Mouse (Mus musculus): Measurements from ENCODE around the gene Cwh43.

Gene Cwh43

GRCm38 (mm10) chr5:73474412-73475405 is 68.8 kb downstream of the Cwh43 start:
- in situ Hi-C loops (cut with MboI, MseI) = loop anchor here (5.0 to 25.0 kb wide), 3 partner anchors 37 to 1287 kb away; no protein-coding TSS in a partner anchor

DNA sequence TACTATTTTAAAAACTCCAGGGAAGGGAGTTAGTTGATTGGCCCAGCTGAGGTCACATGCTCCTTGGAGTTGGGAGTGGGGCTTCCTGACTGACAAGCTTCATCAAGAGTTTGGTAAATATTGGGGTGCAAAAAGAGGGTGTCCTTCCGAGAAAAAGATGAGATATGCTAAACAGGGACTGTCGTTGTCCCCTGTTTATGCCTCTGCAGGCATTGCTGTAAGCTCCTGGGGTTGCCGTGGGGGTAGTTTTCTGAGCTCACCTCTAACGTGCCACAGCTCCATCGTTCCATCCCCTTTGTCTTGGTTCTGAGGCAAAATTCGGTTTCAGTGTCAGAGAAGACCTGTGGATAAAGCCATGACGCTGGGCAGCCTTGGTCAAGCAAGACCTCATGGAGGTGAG is 74.8 kb downstream of the Cwh43 start, which contains the start of gene Dcun1d4:
Gene Dcun1d4, plus strand, starts transcription at position 301 of the 400 bp plus-strand sequence.
- in situ Hi-C loops (cut with MboI, MseI) = loop anchor here in 1 of 2 experiments (25.0 kb wide), 1 partner anchor 1293 kb away; no protein-coding TSS in a partner anchor

GRCm38 (mm10) chr5:73481401-73481800 is 75.5 kb downstream of the Cwh43 start:
- in situ Hi-C loops (cut with MboI, MseI) = loop anchor here in 1 of 2 experiments (25.0 kb wide), 1 partner anchor 1294 kb away; no protein-coding TSS in a partner anchor

- in situ Hi-C loops (cut with MboI, MseI) = loop anchor here in 1 of 2 experiments (25.0 kb wide), 1 partner anchor 1295 kb away; no protein-coding TSS in a partner anchor
Observed at GRCm38 (mm10) chr5:73482381-73482780, 76.5 kb downstream of the Cwh43 start.

- in situ Hi-C loops (cut with MboI, MseI) = loop anchor here in 1 of 2 experiments (25.0 kb wide), 1 partner anchor 1297 kb away; no protein-coding TSS in a partner anchor
Observed at GRCm38 (mm10) chr5:73484016-73484615, 78.2 kb downstream of the Cwh43 start.

DNA sequence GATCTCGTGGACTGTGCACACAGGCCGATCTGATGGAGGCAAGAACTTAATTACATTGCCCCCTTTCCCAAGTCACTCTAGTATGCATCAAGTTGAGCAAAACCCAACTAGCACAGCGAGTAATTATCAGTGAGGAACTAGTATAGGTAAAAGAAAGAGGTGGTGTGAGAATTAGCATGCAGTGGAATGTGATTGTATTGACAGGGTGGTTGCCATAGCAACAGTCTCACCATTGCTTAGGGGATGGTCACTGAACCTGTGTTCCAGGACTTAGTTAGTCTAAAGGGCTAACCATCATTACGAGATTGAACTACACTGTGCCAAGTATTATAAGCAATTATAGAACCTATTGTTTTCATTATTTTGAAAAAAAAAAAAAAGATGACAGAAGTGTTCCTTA is 80.6 kb downstream of the Cwh43 start:
- in situ Hi-C loops (cut with MboI, MseI) = loop anchor here in 1 of 2 experiments (25.0 kb wide), 1 partner anchor 1299 kb away; no protein-coding TSS in a partner anchor

DNA sequence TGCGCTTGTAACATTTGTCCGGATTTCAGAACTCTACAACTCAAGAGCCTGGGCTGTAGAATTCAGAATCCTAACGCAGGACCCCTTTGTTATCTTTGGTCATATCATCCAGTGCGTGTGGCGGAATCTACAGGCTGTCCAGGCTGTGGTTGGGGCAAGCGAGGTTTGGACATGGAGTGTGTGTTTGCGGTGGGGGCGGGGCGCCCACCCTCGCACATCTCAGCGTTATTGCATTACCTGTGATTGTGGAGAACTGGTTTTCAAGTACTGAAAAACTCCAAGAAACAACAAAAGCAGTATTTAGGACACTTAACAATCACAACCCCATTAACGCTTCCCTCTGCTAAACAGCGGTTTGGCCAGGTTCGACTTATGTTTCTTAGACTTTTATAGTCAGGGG is 84.0 kb downstream of the Cwh43 start:
- in situ Hi-C loops (cut with MboI, MseI) = loop anchor here in 1 of 2 experiments (25.0 kb wide), 1 partner anchor 1303 kb away; no protein-coding TSS in a partner anchor

DNA sequence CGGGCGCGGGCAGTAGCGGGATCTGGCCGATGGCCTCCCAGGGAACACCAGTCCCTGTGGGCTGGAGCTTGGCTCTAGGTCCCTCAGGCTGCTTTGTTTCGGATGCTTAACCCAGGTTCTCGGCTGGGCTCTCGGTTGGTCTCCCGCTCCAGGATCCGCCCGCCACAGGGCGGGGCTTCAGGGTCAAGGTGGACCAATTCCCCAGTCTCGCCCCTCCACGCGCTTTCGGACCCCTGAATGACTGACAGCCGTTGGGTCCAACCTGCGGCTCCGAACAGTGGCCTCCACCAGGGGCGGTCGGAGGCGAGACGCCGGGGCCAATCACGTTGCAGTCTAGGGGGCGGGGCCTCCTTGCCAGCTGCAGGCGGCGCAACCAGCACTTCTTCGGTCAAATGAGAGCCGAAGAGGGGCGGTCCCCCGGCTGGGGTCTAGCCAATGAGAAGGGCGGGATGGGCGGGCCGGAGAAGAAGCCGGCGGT is 84.8 kb downstream of the Cwh43 start:
- in situ Hi-C loops (cut with MboI, MseI) = loop anchor here in 1 of 2 experiments (25.0 kb wide), 1 partner anchor 1303 kb away; no protein-coding TSS in a partner anchor

GRCm38 (mm10) chr5:73491074-73491836 is 85.4 kb downstream of the Cwh43 start:
- in situ Hi-C loops (cut with MboI, MseI) = loop anchor here in 1 of 2 experiments (25.0 kb wide), 1 partner anchor 1304 kb away; no protein-coding TSS in a partner anchor

GRCm38 (mm10) chr5:73491837-73492720 is 86.2 kb downstream of the Cwh43 start:
- in situ Hi-C loops (cut with MboI, MseI) = loop anchor here in 1 of 2 experiments (25.0 kb wide), 1 partner anchor 1305 kb away; no protein-coding TSS in a partner anchor

DNA sequence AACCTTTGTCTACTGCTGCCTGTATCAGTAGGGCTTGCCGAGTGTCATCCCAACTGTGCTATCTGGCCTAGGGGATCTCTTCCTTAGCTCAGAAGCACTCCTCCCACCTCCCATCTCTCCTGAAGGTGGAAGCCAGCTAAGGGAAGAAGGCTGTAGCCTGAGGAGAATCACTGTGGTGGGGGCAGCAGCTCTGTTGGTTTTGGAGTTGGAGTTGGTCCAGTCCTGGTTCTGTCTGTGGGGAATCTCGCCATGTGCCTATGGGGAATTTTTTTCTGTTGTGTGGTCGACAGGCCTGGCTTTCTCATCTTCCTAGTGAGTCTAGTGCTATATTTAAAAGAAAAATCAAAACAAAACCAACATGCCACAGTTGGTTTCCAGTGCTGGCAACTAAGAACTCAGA is 91.5 kb downstream of the Cwh43 start:
- in situ Hi-C loops (cut with MboI, MseI) = loop anchor here in 1 of 2 experiments (25.0 kb wide), 1 partner anchor 1310 kb away; no protein-coding TSS in a partner anchor

GRCm38 (mm10) chr5:73498559-73498958 is 92.7 kb downstream of the Cwh43 start:
- in situ Hi-C loops (cut with MboI, MseI) = loop anchor here in 1 of 2 experiments (25.0 kb wide), 1 partner anchor 1311 kb away; no protein-coding TSS in a partner anchor

DNA sequence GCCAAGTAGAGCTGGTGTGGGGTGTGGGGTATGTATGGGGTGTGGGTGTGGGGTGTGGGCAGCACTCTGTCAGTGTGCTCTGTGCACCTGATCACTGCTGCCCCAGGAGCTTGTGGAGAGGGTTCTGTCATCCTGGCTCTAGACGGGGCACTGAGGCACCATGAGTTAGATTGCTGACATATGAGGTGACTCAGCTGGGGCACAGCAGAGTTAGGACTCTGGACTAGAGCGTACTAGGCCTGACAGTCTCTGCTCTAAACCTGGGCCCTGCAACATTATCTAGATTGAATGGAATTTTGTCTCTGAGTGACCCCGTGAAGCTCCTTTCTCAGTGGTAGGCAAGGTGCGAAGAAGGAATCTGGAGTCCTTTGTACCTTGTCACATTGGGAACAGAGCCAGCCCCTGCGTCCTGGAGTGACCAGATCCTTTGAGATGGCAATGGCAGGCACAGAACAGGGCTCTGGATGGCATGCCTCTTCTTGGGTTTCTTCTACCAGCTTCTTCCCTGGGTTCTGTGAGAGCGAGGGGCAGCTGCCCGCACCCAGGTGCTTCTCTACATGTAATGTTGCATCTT is 95.1 kb downstream of the Cwh43 start:
- in situ Hi-C loops (cut with MboI, MseI) = no loop called here

DNA sequence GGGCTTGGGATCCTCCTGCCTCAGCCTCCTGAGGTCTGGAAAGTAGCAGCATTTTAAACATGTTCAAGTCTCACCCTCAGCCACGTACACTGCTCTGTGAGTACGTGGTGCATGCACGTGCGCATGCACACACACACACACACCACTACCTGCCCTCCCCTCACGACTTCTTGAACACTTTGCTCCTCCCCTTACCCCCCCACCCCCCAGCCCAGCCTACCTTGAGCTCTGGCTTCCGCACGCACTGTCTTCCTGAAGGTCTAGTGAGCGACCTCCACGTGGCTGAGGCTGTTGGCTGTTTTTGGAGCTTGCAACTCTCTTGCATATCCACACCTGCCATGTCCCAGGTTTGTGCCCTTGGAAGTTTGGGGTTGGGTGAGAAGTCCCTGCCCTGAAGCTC is 96.5 kb downstream of the Cwh43 start:
- in situ Hi-C loops (cut with MboI, MseI) = no loop called here

Data from T-helper 17 cell (primary cell).